Mouse (Mus musculus) cerebellum, adult 2 months (tissue): ENCODE measurements around the gene Slc10a7.

Experiments
- CTCF ChIP-seq: fragments of 200-500 bp; IDR thresholded peaks from 2 replicates; pipeline ENCODE4 v1.5.1; 2011; ENCODE audit warnings: low read depth, mild to moderate bottlenecking, control low read depth, low read length, moderate library complexity, borderline replicate concordance; ENCODE audit not compliant: insufficient read depth
- POLR2A ChIP-seq: fragments of 200-500 bp; IDR thresholded peaks from 2 replicates; pipeline ENCODE4 v1.6.1; 2011; ENCODE audit warnings: low read length, control low read depth, borderline replicate concordance; ENCODE audit not compliant: insufficient read depth

DNA sequence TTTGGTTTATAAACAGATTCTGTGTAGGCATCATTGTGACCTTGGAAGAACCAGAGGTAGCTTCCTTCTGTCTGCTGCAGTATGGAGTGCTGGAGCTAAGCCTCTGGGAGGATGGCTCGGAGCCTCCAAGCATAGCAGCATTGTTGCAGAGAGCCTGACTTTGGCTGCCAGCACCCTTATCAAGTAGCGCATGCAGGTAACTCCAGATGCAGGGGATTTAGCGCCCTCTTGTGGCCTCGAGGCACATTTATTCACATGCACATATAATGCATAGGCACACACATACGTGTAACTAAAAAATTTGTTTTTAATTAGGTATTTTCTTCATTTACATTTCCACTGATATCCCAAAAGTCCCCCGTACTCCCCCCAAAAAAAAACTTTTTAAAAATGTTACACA lies 52.5 kb downstream of the Slc10a7 start:
- TF ChIP-seq POLR2A (no peak), CTCF (no peak)
